Mouse (Mus musculus): ENCODE data around the gene Atg2a. TPM values are rescaled to one million over a fixed set of nuclear protein-coding genes. Genes with fewer than 3 reads are reported as not detected.

The Atg2a gene
- total RNA-seq, 2 experiments from 2014 or later, result 37.4 to 40.1 TPM

DNA sequence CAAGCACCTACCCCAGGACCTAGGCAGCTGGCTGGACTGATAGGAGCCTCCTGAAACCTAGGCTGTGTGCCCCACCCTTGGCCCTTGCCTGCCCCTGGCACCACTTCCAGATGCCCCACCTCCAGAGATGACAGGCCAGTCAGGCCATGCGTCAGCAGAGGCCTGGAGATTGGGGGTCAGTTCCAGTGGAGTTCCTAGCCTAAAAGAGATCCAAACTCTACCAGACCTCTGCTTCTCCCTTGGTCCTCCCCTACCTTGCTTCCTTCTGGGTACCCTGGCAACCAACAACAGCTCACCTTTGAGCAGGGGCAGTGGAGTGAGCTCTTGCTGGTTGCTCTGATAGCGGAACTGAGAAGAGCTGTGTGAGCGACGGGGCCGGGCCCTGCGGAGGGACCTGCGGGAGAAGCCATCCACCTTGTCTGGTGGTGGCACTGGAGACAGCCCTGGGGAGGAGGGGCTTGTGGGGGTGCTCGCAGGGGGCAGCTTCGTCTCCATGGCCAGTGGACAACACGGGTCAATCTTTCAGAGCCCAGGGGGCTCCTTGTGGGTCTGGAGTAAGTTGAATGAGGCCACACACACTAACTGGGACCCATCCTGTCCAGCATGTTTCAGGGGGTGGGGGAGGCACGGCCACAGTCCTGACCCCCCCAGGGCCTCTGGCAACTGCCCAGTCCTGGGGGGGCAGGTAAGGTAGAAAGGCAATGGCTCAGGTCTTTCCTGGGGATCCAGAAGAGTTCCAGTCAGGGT, 7.0 kb upstream of the Atg2a start:
- Histone ChIP-seq H3K4me3 (peak overlapping the region; percentile 95), H3K27ac (peak overlapping the region; percentile 97; the same call in 1 of the 2 replicates)
- TF ChIP-seq CTCF (IDR thresholded peaks at IDR 0.05), result no peak
- intact Hi-C loops (cut with DNase I), result loop anchor here (1.0 kb wide), 1 partner anchor 93 kb away; the partner anchor contains the start of gene Arl2
- DNase-seq (ENCODE audit: extremely low spot score in 1 of 2, low spot score in 2 of 2), result no peak

DNA sequence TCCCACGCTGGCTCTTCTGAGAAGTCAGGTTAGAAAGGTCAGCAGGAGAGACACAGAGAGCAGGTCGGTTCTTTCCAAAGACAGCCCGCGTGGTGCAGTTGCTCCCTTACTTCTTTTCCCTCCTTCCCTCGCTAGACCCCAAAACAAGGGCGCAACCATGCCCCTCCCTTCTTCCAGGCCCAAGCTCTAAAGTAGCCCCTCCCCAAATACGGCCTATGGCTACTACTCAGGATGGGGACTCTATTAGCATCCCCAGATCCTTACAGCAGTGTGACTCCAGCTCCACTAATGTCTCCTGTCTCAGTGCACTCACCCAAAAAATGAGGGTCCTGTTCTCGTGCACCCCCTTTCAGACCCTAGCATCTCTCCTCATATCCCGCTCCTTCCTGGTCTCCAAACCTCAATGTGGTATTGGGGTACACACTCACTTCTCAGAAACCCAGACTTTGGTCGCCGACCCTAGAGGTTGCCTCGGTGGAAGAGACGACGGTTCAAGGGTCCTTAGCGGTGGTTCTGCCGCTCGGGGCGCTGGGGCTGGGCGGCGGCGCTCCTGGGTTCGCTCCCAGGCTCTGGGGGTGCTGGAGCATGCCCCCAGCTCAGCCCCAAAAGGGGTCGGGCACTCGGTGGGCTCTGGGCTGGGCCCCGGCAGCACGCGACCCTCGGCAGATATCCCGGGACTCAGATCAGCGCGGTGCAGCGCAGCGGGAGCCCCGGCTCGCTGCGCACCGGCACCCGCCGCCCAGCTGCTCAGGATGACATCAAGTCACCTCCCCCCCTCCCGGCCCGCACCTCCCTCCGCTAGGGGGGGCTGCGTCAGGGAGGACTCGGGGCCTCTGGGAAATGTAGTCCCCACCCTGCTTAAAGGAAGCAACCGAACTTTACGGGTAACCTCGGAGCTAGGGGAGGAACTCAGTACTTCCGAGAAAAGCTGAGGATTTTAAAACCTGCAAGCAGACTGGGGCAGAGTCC, 6.1 kb upstream of the Atg2a start, which contains the start of gene Ppp2r5b:
TSS of gene Ppp2r5b (minus strand) at position 789 of the 969 bp plus-strand sequence.
- DNase-seq (ENCODE audit: extremely low spot score in 1 of 2, low spot score in 2 of 2), result peak; percentile 94 to 95
- intact Hi-C loops (cut with DNase I), result loop anchor here (1.0 kb wide), 1 partner anchor 94 kb away; the partner anchor contains the start of gene Arl2
- H3K27ac ChIP-seq, result peak within 1 kb of the TSS; percentile 97
- TF ChIP-seq CTCF (IDR thresholded peaks at IDR 0.05), result peak; percentile 66
- H3K4me3 ChIP-seq, result peak within 1 kb of the TSS; percentile 95

DNA sequence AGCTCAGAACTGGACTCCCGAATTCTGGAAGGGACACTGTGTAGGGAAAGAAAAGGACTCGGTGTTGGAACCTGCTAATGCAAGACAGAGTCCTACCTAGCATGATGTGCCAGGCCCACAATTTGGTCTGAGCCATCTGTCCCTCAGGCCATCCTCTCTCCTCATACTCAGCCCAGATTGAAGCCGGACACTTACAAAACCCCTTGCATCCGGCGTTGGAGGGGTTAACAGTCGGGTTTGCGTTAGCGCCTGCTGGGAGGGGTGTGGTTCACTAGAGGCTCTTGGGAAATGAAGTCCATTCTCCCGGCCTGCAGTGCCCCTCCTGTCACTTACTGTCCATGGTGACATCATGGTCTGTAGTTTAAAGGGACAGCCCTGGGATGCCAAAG, 5.4 kb upstream of the Atg2a start:
- intact Hi-C loops (cut with DNase I), result no loop called here
- peak overlapping the region; percentile 97 for H3K27ac ChIP-seq
- peak overlapping the region; percentile 95 for H3K4me3 ChIP-seq
- no peak for TF ChIP-seq CTCF (IDR thresholded peaks at IDR 0.05)
- DNase-seq (ENCODE audit: extremely low spot score in 1 of 2, low spot score in 2 of 2), result peak; percentile 86 to 89

DNA sequence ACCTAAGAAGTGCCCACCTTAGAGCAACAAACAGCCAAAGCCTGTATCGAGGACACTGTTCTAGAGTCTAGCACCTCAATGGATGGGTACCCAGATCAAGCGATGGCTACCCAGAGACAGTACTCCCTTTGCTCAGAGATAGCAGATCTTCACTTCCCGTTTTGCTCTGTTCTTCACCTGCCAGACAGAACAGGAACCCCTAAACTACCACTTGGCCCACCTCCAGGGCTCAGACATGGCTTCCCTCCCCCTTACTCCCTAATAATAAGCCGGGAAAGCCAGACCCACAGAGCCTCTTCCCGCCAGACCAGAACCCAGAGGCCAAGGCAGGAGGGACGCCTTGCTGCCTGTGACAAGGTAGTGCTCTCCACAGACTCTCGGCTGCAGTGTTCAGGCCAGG, 4.6 kb upstream of the Atg2a start:
- intact Hi-C loops (cut with DNase I), result no loop called here

DNA sequence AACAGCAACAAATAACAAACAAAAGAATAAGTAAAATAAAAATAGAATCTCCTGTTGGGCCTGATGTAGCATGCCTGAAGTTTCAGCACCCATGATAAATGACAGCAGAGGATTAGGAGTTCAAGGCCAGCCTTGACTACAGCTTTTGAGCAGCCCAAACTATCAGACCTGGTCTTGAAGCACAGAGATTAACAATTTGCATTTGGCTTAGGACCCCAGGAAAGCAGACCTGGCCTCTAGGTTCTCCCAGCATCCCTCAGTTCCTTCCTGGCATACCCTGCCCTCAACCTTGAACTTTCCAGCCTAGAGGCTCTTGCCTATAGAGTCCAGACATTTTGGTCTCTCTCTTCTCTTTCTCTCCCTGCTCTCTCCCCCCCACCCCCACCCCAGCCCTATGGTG, 2.7 kb upstream of the Atg2a start:
- intact Hi-C loops (cut with DNase I), result no loop called here
- no peak for DNase-seq (ENCODE audit: extremely low spot score in 1 of 2, low spot score in 2 of 2)
- no peak overlapping the region for H3K4me3 ChIP-seq
- H3K27ac ChIP-seq, result no peak overlapping the region
- no peak for TF ChIP-seq CTCF (IDR thresholded peaks at IDR 0.05)

More for the DNA sequence above, 4.6 kb upstream of the Atg2a start:
- DNase-seq (ENCODE audit: extremely low spot score in 1 of 2, low spot score in 2 of 2), result no peak
- Histone ChIP-seq H3K4me3 (no peak overlapping the region), H3K27ac (no peak overlapping the region)
- TF ChIP-seq CTCF (IDR thresholded peaks at IDR 0.05), result no peak

DNA sequence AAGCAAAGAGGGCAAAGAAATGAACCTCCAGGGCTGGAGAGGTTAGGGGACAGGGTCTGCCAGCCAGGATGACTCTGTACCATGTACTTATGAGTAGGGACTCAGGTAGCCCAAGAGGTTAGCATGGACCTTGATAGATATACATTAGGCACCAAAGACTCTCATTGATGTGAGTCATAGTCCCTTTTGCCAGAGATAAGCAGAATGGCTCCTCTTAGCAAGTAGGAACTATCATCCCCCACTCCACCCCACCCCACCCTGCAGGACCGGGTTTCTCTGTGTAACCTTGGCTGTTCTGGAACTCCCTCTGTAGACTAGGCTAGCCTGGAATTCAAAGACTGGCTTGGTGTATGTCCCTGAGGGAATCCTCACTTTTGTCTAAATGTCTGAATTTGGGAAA, 1.3 kb upstream of the Atg2a start:
- Histone ChIP-seq H3K4me3 (no peak overlapping the region), H3K27ac (no peak overlapping the region)
- DNase-seq (ENCODE audit: extremely low spot score in 1 of 2, low spot score in 2 of 2), result no peak
- intact Hi-C loops (cut with DNase I), result loop anchor here (2.0 kb wide), 1 partner anchor 37 kb away; the partner anchor contains the start of gene Ehd1
- no peak for TF ChIP-seq CTCF (IDR thresholded peaks at IDR 0.05)

DNA sequence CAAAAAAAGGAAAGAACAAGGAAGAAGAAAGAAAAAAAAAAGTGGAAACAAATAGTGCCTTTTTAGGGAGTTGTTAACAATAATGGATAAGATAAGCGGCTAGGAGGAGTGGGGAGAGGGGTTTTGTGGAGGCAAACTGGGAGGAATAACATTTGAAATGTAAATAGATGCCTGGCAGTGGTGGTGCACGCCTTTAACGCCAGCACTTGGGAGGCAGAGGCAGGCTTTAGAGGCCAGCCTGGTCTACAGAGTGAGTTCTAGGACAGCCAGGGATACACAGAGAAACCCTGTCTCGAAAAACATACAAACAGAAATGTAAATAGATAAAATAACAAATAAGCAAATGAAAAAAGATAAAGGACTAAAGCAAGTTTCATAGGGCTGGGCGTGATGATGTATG, 743 bp upstream of the Atg2a start:
- peak overlapping the region; percentile 18; the same call in 1 of the 2 replicates for H3K27ac ChIP-seq
- intact Hi-C loops (cut with DNase I), result loop anchor here (2.0 kb wide), 1 partner anchor 36 kb away; the partner anchor contains the start of gene Ehd1

DNA sequence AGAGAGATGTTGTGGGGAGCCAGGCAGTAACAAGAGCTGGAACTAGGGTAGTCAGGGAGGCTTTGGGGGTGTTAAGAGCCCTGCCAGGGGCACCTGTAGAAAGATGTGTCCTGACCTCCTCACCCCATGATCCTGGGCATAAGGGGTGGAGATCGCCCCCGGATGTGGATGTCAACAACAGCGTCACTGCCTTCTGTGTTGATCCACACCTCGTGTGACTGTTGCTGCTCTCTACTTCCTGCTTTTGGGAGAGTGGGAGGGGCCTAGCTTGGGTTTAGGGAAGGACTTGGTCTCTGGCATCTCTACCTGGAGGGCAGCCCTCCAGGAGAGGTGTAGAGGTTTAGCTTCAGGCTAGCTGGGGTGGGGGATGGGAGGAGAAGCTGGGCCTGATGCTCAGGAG, 813 bp downstream of the Atg2a start:
- Histone ChIP-seq H3K27ac (peak overlapping the region; percentile 89; the same call in 1 of the 2 replicates), H3K4me3 (peak overlapping the region; percentile 98)
- no peak for DNase-seq (ENCODE audit: extremely low spot score in 1 of 2, low spot score in 2 of 2)
- intact Hi-C loops (cut with DNase I), result no loop called here
- no peak for TF ChIP-seq CTCF (IDR thresholded peaks at IDR 0.05)

More for the DNA sequence above, 743 bp upstream of the Atg2a start:
- H3K4me3 ChIP-seq, result peak overlapping the region; percentile 98
- no peak for TF ChIP-seq CTCF (IDR thresholded peaks at IDR 0.05)
- DNase-seq (ENCODE audit: extremely low spot score in 1 of 2, low spot score in 2 of 2), result no peak

DNA sequence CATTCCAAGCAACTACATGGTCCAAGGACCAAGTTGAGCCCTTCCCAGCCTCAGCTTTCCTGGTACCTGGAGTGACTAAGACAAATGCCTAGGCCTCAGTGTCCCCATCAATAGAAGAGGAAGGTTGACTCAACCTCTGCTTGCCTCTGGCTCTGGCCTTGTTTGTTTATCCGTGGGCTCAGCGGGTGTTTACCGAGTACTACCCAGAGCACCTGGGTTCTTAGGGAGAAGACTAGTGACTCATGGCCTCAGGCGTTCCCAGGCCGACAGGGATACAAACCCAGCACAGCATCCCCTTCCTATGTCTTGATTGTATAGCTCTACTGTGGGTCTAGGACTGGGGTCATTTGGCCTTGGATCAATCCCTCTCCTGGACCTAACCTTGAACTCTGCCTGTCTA, 1.8 kb downstream of the Atg2a start:
- intact Hi-C loops (cut with DNase I), result no loop called here
- Histone ChIP-seq H3K27ac (no peak overlapping the region), H3K4me3 (no peak overlapping the region)
- no peak for DNase-seq (ENCODE audit: extremely low spot score in 1 of 2, low spot score in 2 of 2)
- TF ChIP-seq CTCF (IDR thresholded peaks at IDR 0.05), result no peak

DNA sequence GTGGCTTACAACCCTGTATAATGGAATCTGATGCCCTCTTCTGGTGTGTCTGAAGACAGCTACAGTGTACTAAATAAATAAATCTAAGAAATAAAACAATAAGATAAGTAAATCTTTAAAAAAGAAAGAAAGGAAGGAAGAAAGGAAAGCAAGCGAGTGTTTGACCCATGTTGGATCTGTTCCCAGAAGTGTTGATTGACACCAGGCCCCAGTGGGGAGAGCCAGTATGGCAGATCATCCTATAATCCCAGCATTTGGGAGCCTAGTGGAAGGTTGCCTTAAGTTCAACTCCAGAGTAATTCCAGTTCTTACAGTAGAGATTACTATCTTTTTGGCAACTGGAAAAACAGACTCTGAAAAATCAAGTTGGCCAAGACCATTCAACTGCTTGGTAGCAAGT, 4.3 kb downstream of the Atg2a start:
- DNase-seq (ENCODE audit: extremely low spot score in 1 of 2, low spot score in 2 of 2), result no peak
- Histone ChIP-seq H3K4me3 (no peak overlapping the region), H3K27ac (no peak overlapping the region)
- TF ChIP-seq CTCF (IDR thresholded peaks at IDR 0.05), result no peak; the same call in 1 of the 2 replicates
- intact Hi-C loops (cut with DNase I), result loop anchor here (5.0 kb wide), 1 partner anchor 701 kb away; no protein-coding TSS in a partner anchor

DNA sequence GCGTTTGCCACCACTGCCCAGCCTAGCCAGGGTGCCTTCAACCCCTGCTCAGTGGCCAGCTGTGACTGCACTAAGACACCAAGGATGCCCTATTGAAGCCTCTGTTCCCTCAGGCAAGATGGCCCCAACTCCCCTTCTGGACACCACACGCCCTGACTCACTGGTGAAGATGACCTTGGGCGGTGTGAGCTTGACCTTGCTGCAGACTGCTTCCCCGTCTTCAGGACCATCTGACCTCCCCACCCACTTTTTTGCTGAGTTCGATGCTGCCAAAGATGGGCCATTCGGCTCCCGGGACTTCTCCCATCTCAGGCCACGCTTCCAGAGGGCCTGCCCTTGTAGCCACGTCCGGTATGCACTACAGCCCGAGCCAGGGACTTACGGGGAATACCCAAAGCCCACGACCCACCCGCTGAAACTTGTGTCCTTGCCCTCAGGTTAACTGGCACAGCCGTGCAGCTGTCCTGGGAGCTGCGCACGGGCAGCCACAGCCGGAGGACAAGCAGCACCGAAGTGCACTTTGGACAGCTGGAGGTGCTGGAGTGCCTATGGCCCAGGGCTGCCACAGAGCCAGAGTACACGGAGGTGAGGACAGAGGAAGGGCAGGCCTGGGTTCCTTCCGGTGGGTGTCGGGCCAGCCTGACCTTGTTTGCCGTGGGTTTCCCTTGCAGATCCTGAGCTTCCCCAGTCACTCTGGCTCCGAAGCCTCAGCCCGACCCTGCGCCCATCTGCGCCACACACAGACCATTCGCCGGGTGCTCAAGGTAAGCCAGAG, 6.2 kb downstream of the Atg2a start:
- no peak overlapping the region for H3K27ac ChIP-seq
- no peak overlapping the region for H3K4me3 ChIP-seq
- TF ChIP-seq CTCF (IDR thresholded peaks at IDR 0.05), result no peak
- no peak for DNase-seq (ENCODE audit: extremely low spot score in 1 of 2, low spot score in 2 of 2)
- intact Hi-C loops (cut with DNase I), result loop anchor here (5.0 kb wide), 1 partner anchor 700 kb away; no protein-coding TSS in a partner anchor
